Mouse (Mus musculus) thymus, adult 2 months (tissue): ENCODE results near the gene Hmcn2. TPM values are rescaled to one million over a fixed set of nuclear protein-coding genes. Genes with fewer than 3 reads are reported as not detected.

Experiments used
- DNase-seq: peaks from one replicate; pipeline ENCODE4 v3.0.0; 2021
- H3K27ac ChIP-seq: fragments of 200-500 bp; 2 replicates; pipeline ENCODE4 v1.5.1; 2012; ENCODE audit warnings: low read length, control low read depth; ENCODE audit not compliant: control insufficient read depth, insufficient read depth
- H3K27me3 ChIP-seq: fragments of 200-500 bp; 2 replicates; pipeline ENCODE4 v1.6.1; 2012; ENCODE audit warnings: mild to moderate bottlenecking, low read length, moderate library complexity, mixed read lengths; ENCODE audit not compliant: control insufficient read depth, insufficient read depth
- H3K36me3 ChIP-seq: fragments of 200-500 bp; 2 replicates; pipeline ENCODE4 v1.6.1; 2012; ENCODE audit warnings: mild to moderate bottlenecking, low read length, moderate library complexity; ENCODE audit not compliant: control insufficient read depth, insufficient read depth
- H3K4me1 ChIP-seq: fragments of 200-500 bp; replicated peaks from 2 replicates; pipeline ENCODE4 v1.6.1; 2012; ENCODE audit warnings: low read length; ENCODE audit not compliant: control insufficient read depth, insufficient read depth
- H3K4me3 ChIP-seq: fragments of 200-500 bp; 2 replicates; pipeline ENCODE4 v1.5.1; 2012; ENCODE audit warnings: mild to moderate bottlenecking, low read length, control low read depth, moderate library complexity; ENCODE audit not compliant: control insufficient read depth, insufficient read depth
- CTCF ChIP-seq: fragments of 200-500 bp; IDR thresholded peaks from 2 replicates; pipeline ENCODE4 v1.5.1; 2012; ENCODE audit warnings: mild to moderate bottlenecking, control low read depth, low read length, moderate library complexity, borderline replicate concordance; ENCODE audit not compliant: control insufficient read depth, poor library complexity, insufficient read depth; ENCODE audit errors: extremely low read depth
- POLR2A ChIP-seq: fragments of 200-500 bp; IDR thresholded peaks from 2 replicates; pipeline ENCODE4 v1.6.1; 2012; ENCODE audit warnings: mild to moderate bottlenecking, low read length, control low read depth, moderate library complexity; ENCODE audit not compliant: control insufficient read depth, poor library complexity, insufficient read depth; ENCODE audit errors: extremely low read depth
- WGBS: fragments of 180-500 bp; shearing (Covaris S2); methylation state at CpG from one replicate; pipeline ENCODE4 v1.1.7; 2018; 5-methylcytosine and 5-hydroxymethylcytosine counted together
- polyA plus RNA-seq: library from polyadenylated mRNA; depleted of rRNA; stranded (reverse); fragments of >200 nt; gene quantifications from 2 replicates; pipeline ENCODE4 v1.2.3, GENCODE M21; 2012

Hmcn2 gene
- polyA plus RNA-seq, 1 experiment = 4.8 TPM

DNA sequence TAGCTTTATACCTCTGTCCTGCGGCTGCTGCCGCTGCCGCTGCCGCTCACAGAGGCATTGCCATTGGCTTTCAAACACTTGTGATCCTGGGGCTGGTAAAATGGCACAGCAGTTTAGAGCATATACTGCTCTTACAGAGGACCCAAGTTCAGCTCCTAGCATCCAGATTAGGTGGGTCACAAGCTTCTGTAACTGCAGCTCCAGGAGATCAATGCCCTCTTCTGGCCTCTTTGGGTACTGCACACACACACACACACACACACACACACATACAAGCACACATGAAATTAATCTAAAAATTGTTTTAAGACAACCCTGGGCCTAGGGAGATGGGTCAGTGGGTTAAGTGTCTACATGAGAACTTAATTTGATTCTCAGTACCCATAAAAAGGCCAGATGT lies 58.0 kb downstream of the Hmcn2 start:
- DNase-seq = no peak
- no peak overlapping the region for H3K27ac ChIP-seq
- TF ChIP-seq POLR2A = no peak
- TF ChIP-seq CTCF = no peak
- no peaks in the 10 kb centered on the region for H3K4me1 ChIP-seq
- no peaks in the 10 kb centered on the region for H3K36me3 ChIP-seq
- WGBS = over 99% methylated on average over 4 of the region's 4 CpGs
- no peak overlapping the region for H3K4me3 ChIP-seq
- H3K27me3 ChIP-seq = no peaks in the 10 kb centered on the region

DNA sequence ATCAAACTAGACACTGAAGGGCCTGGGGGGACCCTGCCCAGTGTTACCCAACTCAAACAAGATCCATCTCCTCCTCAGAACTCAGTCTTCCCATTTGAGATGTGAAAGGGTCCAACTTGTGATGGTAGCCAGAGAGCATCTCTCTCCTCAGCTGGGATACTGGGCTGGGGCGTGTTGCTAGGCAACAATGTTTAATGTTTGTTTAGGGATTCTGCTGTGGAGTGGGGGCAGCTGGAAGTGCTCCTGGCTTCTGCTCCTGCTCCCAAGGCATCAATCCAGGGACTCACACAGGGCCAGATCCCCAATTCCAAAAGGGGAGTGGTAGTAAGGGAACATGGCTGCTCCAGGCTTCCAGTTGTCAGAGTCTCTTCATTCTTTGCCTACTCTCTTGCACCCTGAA lies 60.2 kb downstream of the Hmcn2 start:
- no peak overlapping the region for H3K27ac ChIP-seq

DNA sequence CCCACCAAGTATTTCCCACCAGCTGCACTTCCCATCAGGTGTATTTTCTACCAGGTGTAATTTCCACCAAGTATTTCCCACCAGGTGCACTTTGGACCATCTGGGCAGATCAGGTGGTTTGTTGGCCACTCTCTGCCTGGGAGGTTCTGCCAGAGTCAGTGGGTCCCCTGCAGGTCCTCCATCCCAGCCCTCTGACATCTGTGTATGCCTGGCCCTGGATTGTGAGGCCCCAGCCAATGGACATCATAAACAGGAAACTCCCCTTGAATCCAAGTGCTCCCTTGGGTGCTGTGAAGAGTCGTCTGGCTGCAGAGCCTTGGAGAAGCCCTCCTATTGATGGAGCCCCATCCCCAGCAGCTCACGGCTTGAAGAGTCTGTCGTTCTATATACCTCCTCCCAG lies 61.8 kb downstream of the Hmcn2 start:
- 37% methylated on average over 3 of the region's 3 CpGs for WGBS
- no peak for DNase-seq
- Histone ChIP-seq H3K27me3 (no peaks in the 10 kb centered on the region), H3K4me3 (no peak overlapping the region), H3K27ac (no peak overlapping the region), H3K36me3 (no peaks in the 10 kb centered on the region), H3K4me1 (no peaks in the 10 kb centered on the region)
- TF ChIP-seq CTCF = no peak

More for the DNA sequence above, 60.2 kb downstream of the Hmcn2 start:
- H3K27me3 ChIP-seq = no peaks in the 10 kb centered on the region
- TF ChIP-seq POLR2A (no peak), CTCF (no peak)
- 87% methylated on average over 1 of the region's 1 CpGs for WGBS
- no peaks in the 10 kb centered on the region for H3K4me1 ChIP-seq
- DNase-seq = no peak
- no peaks in the 10 kb centered on the region for H3K36me3 ChIP-seq
- H3K4me3 ChIP-seq = no peak overlapping the region

- DNase-seq = no peak
- Histone ChIP-seq H3K36me3 (no peaks in the 10 kb centered on the region), H3K27me3 (no peaks in the 10 kb centered on the region), H3K4me3 (no peak overlapping the region), H3K4me1 (no peaks in the 10 kb centered on the region), H3K27ac (no peak overlapping the region)
- 86% methylated on average over 2 of the region's 2 CpGs for WGBS
- no peak for TF ChIP-seq CTCF
- TF ChIP-seq POLR2A = no peak
Measured at GRCm38 (mm10) chr2:31377481-31377880, 63.3 kb downstream of the Hmcn2 start.

- TF ChIP-seq CTCF = peak; percentile 1; the same call in 1 of the 2 replicates
- no peak for TF ChIP-seq POLR2A
- H3K27me3 ChIP-seq = no peaks in the 10 kb centered on the region
- no peaks in the 10 kb centered on the region for H3K4me1 ChIP-seq
- H3K36me3 ChIP-seq = no peaks in the 10 kb centered on the region
- WGBS = 58% methylated on average over 4 of the region's 4 CpGs
- H3K4me3 ChIP-seq = no peak overlapping the region
- DNase-seq = peak; percentile 37
- no peak overlapping the region for H3K27ac ChIP-seq
Measured at GRCm38 (mm10) chr2:31381292-31381846, 67.2 kb downstream of the Hmcn2 start.

DNA sequence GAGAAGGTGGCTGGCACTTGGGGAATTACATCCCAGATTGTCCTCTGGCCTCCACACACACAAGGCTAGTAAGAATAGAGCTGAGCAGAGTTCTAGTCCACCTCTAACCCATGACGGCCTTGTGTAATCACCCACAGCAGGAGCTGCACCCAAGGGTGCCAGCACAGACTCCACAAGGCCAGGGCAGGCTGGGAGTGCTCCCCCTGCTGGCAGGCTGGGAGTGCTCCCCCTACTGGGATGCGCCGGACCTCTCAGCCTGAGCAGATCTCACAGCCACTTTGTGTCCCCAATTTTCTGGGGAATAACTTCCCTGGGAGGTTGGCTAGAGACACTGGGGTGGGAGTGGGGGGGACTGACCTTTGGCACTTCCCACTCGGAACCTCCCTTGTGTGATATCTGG lies 68.7 kb downstream of the Hmcn2 start:
- no peak overlapping the region for H3K27ac ChIP-seq
- WGBS = 21% methylated on average over 4 of the region's 4 CpGs
- TF ChIP-seq POLR2A (no peak), CTCF (peak; percentile 94)
- no peak overlapping the region for H3K4me3 ChIP-seq
- H3K4me1 ChIP-seq = no peaks in the 10 kb centered on the region
- no peaks in the 10 kb centered on the region for H3K27me3 ChIP-seq
- H3K36me3 ChIP-seq = no peaks in the 10 kb centered on the region
- DNase-seq = peak; percentile 61

DNA sequence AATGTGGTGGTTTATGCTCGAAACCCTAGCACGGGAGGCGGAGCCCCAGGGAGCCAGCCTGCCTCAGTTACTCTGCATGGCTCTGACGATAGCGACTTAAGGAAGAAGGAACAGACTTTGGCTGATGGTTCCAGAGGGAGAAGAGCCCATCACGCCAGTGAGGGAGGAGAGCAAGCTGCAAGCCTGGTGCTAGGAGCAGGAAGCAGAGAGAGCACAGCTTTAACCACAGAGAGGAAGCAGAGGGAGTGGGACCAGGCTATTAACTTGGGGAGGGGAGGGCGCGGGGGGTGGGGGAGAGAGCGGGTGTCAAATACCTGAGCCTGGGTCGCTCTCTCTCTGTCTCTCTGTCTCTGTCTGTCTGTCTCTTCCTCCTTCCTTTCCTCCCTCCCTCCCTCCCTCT lies 102.8 kb downstream of the Hmcn2 start:
- Histone ChIP-seq H3K4me1 (peaks cover 2% of the 10 kb centered on the region; the same call in 1 of the 2 replicates), H3K27ac (no peak overlapping the region), H3K4me3 (no peak overlapping the region), H3K27me3 (no peaks in the 10 kb centered on the region), H3K36me3 (no peaks in the 10 kb centered on the region)
- WGBS = 6% methylated on average over 10 of the region's 10 CpGs
- DNase-seq = no peak
- TF ChIP-seq CTCF (no peak), POLR2A (no peak)
